Mouse (Mus musculus): ENCODE measurements around the gene Pccb.
A peak's percentile ranks its signal among the peaks of the same experiment; 100 is the strongest.

The Pccb gene

GRCm38 (mm10) chr9:100987006-100987405 is 47.7 kb downstream of the Pccb start:
- DNase-seq (ENCODE audit: low spot score) = no peak

DNA sequence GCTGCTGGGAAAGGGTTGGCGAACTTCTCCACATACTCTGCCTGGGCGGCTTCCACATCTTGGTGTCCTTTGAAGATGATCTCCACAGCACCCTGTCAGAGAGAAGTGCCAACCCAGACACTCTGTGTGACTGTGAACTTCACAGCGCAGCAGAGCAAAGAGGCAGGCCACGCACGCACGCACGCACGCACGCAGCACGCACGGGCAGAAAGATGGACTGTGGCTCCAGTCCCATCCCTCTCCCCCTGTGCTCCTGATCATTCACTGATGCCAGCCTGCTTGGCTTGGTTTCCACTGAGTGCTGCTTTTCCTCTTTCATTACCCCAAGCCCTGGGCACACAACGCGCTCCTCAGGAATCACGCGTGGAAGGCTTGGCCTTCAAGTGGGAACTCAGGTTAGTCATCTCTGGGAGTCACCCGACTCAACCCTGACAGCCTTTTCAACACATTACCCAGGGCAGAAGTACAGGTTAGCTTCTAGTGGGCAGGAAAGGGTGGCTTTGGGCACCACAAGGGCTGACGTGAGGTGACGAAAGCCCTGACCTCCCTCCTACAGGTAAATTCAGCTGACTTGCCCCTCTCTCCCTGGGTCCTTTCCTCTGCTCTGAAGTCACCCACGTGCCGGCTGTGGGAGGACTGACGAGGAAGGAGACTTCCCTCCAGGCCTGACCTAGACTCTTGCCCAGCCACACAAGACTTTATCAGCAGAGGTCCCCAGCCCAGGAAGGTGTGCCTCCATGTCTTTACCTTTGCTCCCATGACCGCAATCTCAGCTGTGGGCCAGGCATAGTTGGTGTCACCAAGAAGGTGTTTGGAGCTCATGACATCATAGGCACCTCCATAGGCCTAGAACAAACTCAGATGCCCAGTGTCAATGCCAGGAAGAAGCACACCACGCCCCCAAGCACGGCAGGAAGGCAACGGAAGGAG is 50.1 kb downstream of the Pccb start:
- DNase-seq (ENCODE audit: low spot score) = no peak

- no peak for DNase-seq (ENCODE audit: low spot score)
Measured at GRCm38 (mm10) chr9:100982786-100983185, 51.9 kb downstream of the Pccb start.

- DNase-seq (ENCODE audit: low spot score) = no peak
Measured at GRCm38 (mm10) chr9:100979260-100979659, 55.4 kb downstream of the Pccb start.

DNA sequence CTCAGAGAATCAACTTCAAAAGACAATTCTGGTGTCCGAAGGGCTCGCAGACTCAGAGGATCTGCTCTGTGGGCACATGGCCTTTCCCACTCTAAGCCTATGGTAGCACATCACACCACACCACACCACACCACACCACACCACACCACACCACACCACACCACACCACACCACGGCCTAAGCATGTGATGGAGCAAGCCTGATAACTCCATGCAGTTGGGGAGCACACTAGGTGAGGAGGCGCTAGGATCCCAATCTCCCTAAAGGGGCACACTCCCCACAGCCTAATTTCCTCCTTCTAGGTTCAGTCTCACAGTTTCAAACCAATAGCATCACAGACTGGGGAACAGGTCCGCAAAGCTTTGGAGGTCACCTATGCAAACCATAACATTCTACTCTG is 56.0 kb downstream of the Pccb start:
- no peak for DNase-seq (ENCODE audit: low spot score)

DNA sequence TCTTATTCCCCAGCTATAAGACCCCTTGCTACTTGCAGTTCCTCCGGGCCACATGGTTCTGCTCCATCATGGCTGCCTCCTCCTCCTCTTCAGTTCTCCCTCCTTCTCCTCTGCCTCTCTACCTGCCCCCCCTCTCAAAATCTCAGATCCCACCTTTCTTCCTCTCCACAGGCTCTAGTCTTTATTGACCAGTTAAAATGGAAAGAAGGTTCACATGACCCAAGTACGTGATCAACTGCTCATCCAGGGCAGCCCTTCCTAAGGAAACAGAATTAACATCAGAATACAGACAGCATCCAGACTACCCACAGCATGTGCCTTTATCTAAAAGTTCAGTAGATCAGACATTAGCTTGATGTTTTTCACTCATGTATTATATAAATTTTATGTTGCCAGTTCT is 65.2 kb downstream of the Pccb start:
- DNase-seq (ENCODE audit: low spot score) = no peak

GRCm38 (mm10) chr9:100964106-100964505 is 70.6 kb downstream of the Pccb start:
- DNase-seq (ENCODE audit: low spot score) = no peak

DNA sequence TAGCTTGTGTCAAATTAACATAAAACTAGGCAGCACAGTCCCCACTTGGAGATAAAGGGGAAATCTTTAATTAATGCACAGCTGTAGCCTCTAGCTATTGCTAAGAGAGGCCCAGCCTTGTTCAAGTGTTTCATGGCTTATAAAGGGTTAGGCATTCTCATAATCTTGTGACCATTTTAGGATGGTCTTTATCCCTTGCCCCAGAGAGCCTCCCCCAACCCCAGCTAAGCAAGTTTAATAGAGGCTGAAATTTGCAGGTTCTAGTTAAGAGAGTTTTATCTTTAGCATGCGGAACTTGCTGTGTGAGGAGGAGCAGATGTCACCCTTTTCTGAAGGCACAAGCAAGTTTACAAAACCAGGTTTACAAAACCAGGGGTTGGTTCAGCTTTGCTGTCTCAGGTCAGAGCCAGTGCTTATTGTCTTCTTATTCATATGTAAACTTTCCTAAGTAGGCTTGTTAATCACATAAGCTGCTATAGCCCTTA is 71.2 kb downstream of the Pccb start:
- DNase-seq (ENCODE audit: low spot score) = no peak

- peak; percentile 19 for DNase-seq (ENCODE audit: low spot score)
Measured at GRCm38 (mm10) chr9:100962903-100963427, 71.7 kb downstream of the Pccb start.

GRCm38 (mm10) chr9:100951481-100951880 is 83.2 kb downstream of the Pccb start:
- DNase-seq (ENCODE audit: low spot score) = peak; percentile 24

DNA sequence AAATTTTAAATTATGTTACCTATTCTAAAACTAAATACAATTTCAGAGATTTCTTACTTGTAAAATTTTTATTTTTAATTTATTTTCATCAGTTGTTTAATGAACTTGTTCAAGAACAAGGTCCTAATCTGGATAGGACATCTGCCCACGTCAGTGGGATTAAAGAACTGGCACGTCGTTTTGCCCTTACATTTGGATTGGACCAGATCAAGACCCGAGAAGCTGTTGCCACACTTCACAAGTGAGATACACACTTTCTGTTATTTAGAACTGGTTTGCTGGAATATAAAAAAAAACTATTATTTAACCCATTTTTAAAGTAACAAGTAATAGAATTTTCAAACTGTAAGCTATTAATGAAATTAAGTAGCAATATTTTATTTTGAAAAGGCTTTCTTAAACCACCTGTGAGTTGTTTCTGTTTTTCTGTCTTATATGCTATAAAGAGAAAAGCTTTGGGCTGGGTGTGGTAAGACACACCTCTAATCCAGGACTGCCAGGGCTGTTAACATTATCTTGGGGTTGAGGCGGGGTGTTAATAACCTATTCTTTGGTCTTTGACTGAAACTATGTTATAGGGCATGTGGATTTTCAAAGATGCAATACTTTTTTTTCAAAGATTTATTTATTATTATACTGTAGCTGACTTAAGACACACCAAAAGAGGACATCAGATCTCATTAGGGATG is 89.9 kb downstream of the Pccb start:
- no peak for DNase-seq (ENCODE audit: low spot score)

DNA sequence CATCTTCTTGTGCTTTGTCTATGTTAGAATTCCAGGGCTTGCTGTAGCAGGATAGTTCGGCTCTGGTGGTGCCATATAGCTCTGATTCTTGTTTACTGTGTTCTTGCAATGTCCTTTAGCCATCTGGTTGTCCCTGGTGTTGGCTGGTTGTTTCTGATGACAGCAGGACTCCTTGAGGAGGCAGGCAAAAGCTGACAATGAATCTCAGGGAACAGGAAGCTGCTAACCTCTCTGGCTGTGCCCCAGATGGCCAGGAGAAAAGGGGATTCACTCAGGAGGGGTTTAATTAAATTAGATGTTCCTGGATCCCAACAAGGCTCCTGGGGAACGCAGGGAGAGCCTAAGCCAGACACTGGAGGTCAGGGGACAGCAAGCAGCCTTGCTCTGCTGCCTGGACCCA is 92.7 kb downstream of the Pccb start:
- DNase-seq (ENCODE audit: low spot score) = no peak

All from spleen, adult 12 weeks (tissue).